Comparison of ENCODE assay signal across 23 mouse cellular contexts in genomic region chr15:96968741-96969140, GRCm38 (mm10).
DNase-seq lines count a peak whose midpoint lies in the region; ATAC-seq lines count a peak whose summit lies in the region.
"Had no signal": no experiment of that assay in that cellular context is flagged by ENCODE, and none has a peak within 500 bp of the region (broad histone marks: within the 10 kb centered on the region; RNA-seq: fewer than 3 reads in every experiment).

No protein-coding gene starts in this region.

- intact Hi-C loops in heart, postnatal 36 days (cut with DNase I) = loop anchor here (2.0 kb wide), 1 partner anchor 220 kb away; no protein-coding TSS in a partner anchor
- intact Hi-C loops in left cerebral cortex, postnatal 36 days (cut with DNase I) = no loop called here

- DNase-seq in frontal cortex, postnatal 10 days (ENCODE audit: low spot score in 2 of 2) = no peak
- peak; percentile 74 for DNase-seq in heart, adult 11 months
- DNase-seq in heart, postnatal 36 days = no peak
- peak; percentile 10 for DNase-seq in left cerebral cortex, adult 11 months (ENCODE audit: low spot score)
- no peak for DNase-seq in left cerebral cortex, postnatal 36 days (ENCODE audit: low spot score in 2 of 2)
- peak; percentile 18 for DNase-seq in right cerebral cortex, postnatal 25 days
- DNase-seq in right cerebral cortex, postnatal 10 days (ENCODE audit: low spot score in 2 of 2) = no peak
- DNase-seq: adrenal gland, adult 8-10 months; cerebellum, adult 11 months; cerebellum, adult 9-10 months; embryo, embryonic 11 days; kidney, adult 2 months; kidney, postnatal 36 days; liver; lung, embryonic 14.5 days; lung, postnatal 14 days; midbrain, embryonic 14.5 days; thymus, adult 2 months; thymus, postnatal 36 days had no signal

- ATAC-seq in frontal cortex, adult (ENCODE audit: low TSS enrichment) = peak; percentile 38
- ATAC-seq: forebrain, embryonic 14.5 days; hindbrain, postnatal 0 days; intestine, embryonic 15.5 days had no signal

Comparison
In these comparisons a context has a peak if more than half of its experiments do, and no peak if none do; other contexts are left out.
1. DNase-seq: peak in heart, adult 11 months (single experiment), left cerebral cortex, adult 11 months (single experiment) and right cerebral cortex, postnatal 25 days (single experiment); none in frontal cortex, postnatal 10 days (0 of 2), heart, postnatal 36 days (0 of 2), left cerebral cortex, postnatal 36 days (0 of 2) and right cerebral cortex, postnatal 10 days (0 of 2).